Mouse (Mus musculus): Measurements from ENCODE around the gene Pcsk4. TPM values are rescaled to one million over a fixed set of nuclear protein-coding genes. Genes with fewer than 3 reads are reported as not detected.

The Pcsk4 gene
- 9.1 and 12.2 TPM in 2 replicates for polyA plus RNA-seq (2012; rRNA removed)

GRCm38 (mm10) chr10:80329273-80330081, at the start of gene Pcsk4, which contains the start of gene Reep6:
Gene Pcsk4 (minus strand): TSS chr10:80329498.
Gene Reep6 (plus strand): TSS chr10:80329953.
- WGBS: 4% methylated on average over 36 of the region's 36 CpGs
- Histone ChIP-seq H3K4me3 (ENCODE audit: insufficient read depth, low read depth, low read length) (peak within 1 kb of the TSS; percentile 46), H3K27ac (ENCODE audit: insufficient read depth, low read depth, low read length) (0 out of 2 replicates have a peak within 1 kb of the TSS, but pooled peaks have one; percentile 12), H3K27me3 (replicated peaks; ENCODE audit: control insufficient read depth, insufficient read depth, low read length) (no peaks in the 10 kb centered on the region), H3K36me3 (ENCODE audit: control insufficient read depth, insufficient read depth, low read length) (no peaks in the 10 kb centered on the region), H3K4me1 (ENCODE audit: control insufficient read depth, insufficient read depth, low read length) (peaks cover 5% of the 10 kb centered on the region; the same call in 1 of the 2 replicates)
- TF ChIP-seq POLR2A (IDR thresholded peaks at IDR 0.05; ENCODE audit: low read depth, low read length) (no peak), CTCF (conservative IDR thresholded peaks at IDR 0.05; ENCODE audit: insufficient read depth, insufficient read length, low read depth, low read length) (no peak)
- peak; percentile 98 for DNase-seq

- DNase-seq: no peak
- H3K36me3 ChIP-seq (ENCODE audit: control insufficient read depth, insufficient read depth, low read length): no peaks in the 10 kb centered on the region
Measured at GRCm38 (mm10) chr10:80377716-80378115, 48.4 kb upstream of the Pcsk4 start.

DNA sequence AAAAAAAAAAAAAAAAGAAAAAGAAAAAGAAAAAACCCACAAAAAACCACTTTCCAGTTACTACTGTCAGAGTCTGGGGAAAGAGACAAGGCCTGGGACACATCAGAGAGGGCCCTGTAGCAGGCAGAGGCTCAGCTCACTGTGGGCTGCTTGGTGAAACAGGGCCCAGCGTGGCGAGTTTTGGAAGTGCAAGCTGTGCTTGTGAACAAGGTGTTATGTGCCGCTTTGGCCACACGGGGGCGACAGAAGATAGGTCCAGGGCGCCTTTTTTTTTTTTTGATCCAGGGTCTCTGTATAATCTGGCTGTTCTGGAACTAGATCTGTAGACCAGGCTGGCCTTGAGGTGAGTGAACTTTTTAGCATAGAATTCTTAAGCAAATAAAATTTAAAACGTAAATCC, 46.9 kb upstream of the Pcsk4 start:
- Histone ChIP-seq H3K27ac (ENCODE audit: insufficient read depth, low read depth, low read length) (no peak overlapping the region), H3K4me3 (ENCODE audit: insufficient read depth, low read depth, low read length) (no peak overlapping the region), H3K4me1 (ENCODE audit: control insufficient read depth, insufficient read depth, low read length) (no peaks in the 10 kb centered on the region), H3K36me3 (ENCODE audit: control insufficient read depth, insufficient read depth, low read length) (no peaks in the 10 kb centered on the region), H3K27me3 (replicated peaks; ENCODE audit: control insufficient read depth, insufficient read depth, low read length) (no peaks in the 10 kb centered on the region)
- DNase-seq: peak; percentile 94
- TF ChIP-seq CTCF (conservative IDR thresholded peaks at IDR 0.05; ENCODE audit: insufficient read depth, insufficient read length, low read depth, low read length) (peak; percentile 92), POLR2A (IDR thresholded peaks at IDR 0.05; ENCODE audit: low read depth, low read length) (no peak)
- 2% methylated on average over 7 of the region's 7 CpGs for WGBS

More at GRCm38 (mm10) chr10:80377716-80378115, 48.4 kb upstream of the Pcsk4 start:
- Histone ChIP-seq H3K27ac (ENCODE audit: insufficient read depth, low read depth, low read length) (no peak overlapping the region), H3K27me3 (replicated peaks; ENCODE audit: control insufficient read depth, insufficient read depth, low read length) (no peaks in the 10 kb centered on the region), H3K4me1 (ENCODE audit: control insufficient read depth, insufficient read depth, low read length) (no peaks in the 10 kb centered on the region), H3K4me3 (ENCODE audit: insufficient read depth, low read depth, low read length) (no peak overlapping the region)
- TF ChIP-seq CTCF (conservative IDR thresholded peaks at IDR 0.05; ENCODE audit: insufficient read depth, insufficient read length, low read depth, low read length) (peak; percentile 45), POLR2A (IDR thresholded peaks at IDR 0.05; ENCODE audit: low read depth, low read length) (no peak)
- 49% methylated on average over 10 of the region's 10 CpGs for WGBS

DNA sequence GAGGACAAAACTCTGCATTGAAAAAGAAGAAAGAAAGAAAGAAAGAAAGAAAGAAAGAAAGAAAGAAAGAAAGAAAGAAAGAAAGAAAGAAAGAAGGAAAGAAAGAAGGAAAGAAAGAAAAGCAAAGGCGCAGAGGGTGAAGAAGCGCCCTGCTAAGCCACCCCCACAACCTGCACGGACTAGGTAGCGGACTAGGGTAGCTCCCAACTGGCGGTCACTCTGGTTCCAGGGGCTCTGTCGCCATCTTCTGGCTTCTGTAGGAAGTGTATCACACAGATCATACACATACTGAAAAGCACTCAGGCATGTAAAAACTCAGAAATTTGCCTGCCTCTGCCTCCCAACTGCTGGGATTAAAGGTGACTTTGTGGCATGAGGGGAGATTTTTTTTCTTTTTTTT, 44.8 kb upstream of the Pcsk4 start:
- no peaks in the 10 kb centered on the region for H3K27me3 ChIP-seq (replicated peaks; ENCODE audit: control insufficient read depth, insufficient read depth, low read length)
- peak; percentile 88 for DNase-seq

GRCm38 (mm10) chr10:80372706-80373105, 43.4 kb upstream of the Pcsk4 start:
- Histone ChIP-seq H3K4me3 (ENCODE audit: insufficient read depth, low read depth, low read length) (no peak overlapping the region), H3K4me1 (ENCODE audit: control insufficient read depth, insufficient read depth, low read length) (no peaks in the 10 kb centered on the region), H3K27me3 (replicated peaks; ENCODE audit: control insufficient read depth, insufficient read depth, low read length) (no peaks in the 10 kb centered on the region), H3K27ac (ENCODE audit: insufficient read depth, low read depth, low read length) (no peak overlapping the region), H3K36me3 (ENCODE audit: control insufficient read depth, insufficient read depth, low read length) (no peaks in the 10 kb centered on the region)
- 93% methylated on average over 6 of the region's 6 CpGs for WGBS
- TF ChIP-seq CTCF (conservative IDR thresholded peaks at IDR 0.05; ENCODE audit: insufficient read depth, insufficient read length, low read depth, low read length) (no peak), POLR2A (IDR thresholded peaks at IDR 0.05; ENCODE audit: low read depth, low read length) (no peak)
- no peak for DNase-seq

More for the DNA sequence above, 44.8 kb upstream of the Pcsk4 start:
- Histone ChIP-seq H3K36me3 (ENCODE audit: control insufficient read depth, insufficient read depth, low read length) (no peaks in the 10 kb centered on the region), H3K4me3 (ENCODE audit: insufficient read depth, low read depth, low read length) (no peak overlapping the region), H3K27ac (ENCODE audit: insufficient read depth, low read depth, low read length) (no peak overlapping the region), H3K4me1 (ENCODE audit: control insufficient read depth, insufficient read depth, low read length) (no peaks in the 10 kb centered on the region)
- TF ChIP-seq POLR2A (IDR thresholded peaks at IDR 0.05; ENCODE audit: low read depth, low read length) (no peak), CTCF (conservative IDR thresholded peaks at IDR 0.05; ENCODE audit: insufficient read depth, insufficient read length, low read depth, low read length) (peak; percentile 80)
- WGBS: 31% methylated on average over 6 of the region's 6 CpGs

GRCm38 (mm10) chr10:80371983-80372382, 42.7 kb upstream of the Pcsk4 start:
- no peak for TF ChIP-seq CTCF (conservative IDR thresholded peaks at IDR 0.05; ENCODE audit: insufficient read depth, insufficient read length, low read depth, low read length)
- no peak for TF ChIP-seq POLR2A (IDR thresholded peaks at IDR 0.05; ENCODE audit: low read depth, low read length)
- no peak overlapping the region for H3K4me3 ChIP-seq (ENCODE audit: insufficient read depth, low read depth, low read length)
- H3K36me3 ChIP-seq (ENCODE audit: control insufficient read depth, insufficient read depth, low read length): no peaks in the 10 kb centered on the region
- WGBS: 55% methylated on average over 9 of the region's 9 CpGs
- no peaks in the 10 kb centered on the region for H3K4me1 ChIP-seq (ENCODE audit: control insufficient read depth, insufficient read depth, low read length)
- no peak overlapping the region for H3K27ac ChIP-seq (ENCODE audit: insufficient read depth, low read depth, low read length)
- DNase-seq: no peak
- no peaks in the 10 kb centered on the region for H3K27me3 ChIP-seq (replicated peaks; ENCODE audit: control insufficient read depth, insufficient read depth, low read length)

DNA sequence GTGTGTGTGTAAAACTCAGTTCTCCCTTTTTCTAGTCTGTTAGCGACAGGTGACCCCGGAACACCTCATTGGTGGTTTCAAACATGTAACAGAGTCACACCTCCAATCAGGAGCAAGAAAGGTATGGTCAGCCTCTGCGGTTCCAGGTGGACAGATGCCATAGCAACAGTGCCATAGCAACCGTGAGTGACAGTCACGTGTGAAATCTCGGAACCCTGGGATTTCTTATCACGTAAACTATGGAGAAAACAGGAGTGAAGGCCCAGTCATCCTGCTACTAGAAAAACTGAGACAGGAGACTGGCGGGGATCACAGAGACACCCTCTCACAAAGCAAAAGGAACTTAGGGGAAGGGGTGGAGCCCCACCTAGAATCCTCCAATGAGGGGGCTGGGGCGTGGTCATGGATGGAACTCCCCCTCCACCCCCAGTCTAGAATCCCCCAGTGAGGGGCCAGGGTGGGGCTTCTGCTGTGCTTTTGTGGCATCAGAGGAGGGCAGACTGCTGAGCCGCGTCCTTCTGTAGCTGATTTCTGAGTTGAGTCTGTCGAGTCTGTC, 42.2 kb upstream of the Pcsk4 start:
- Histone ChIP-seq H3K27me3 (replicated peaks; ENCODE audit: control insufficient read depth, insufficient read depth, low read length) (no peaks in the 10 kb centered on the region), H3K27ac (ENCODE audit: insufficient read depth, low read depth, low read length) (no peak overlapping the region), H3K36me3 (ENCODE audit: control insufficient read depth, insufficient read depth, low read length) (no peaks in the 10 kb centered on the region), H3K4me3 (ENCODE audit: insufficient read depth, low read depth, low read length) (no peak overlapping the region), H3K4me1 (ENCODE audit: control insufficient read depth, insufficient read depth, low read length) (no peaks in the 10 kb centered on the region)
- no peak for TF ChIP-seq CTCF (conservative IDR thresholded peaks at IDR 0.05; ENCODE audit: insufficient read depth, insufficient read length, low read depth, low read length)
- no peak for TF ChIP-seq POLR2A (IDR thresholded peaks at IDR 0.05; ENCODE audit: low read depth, low read length)
- DNase-seq: peak; percentile 69
- 7% methylated on average over 12 of the region's 12 CpGs for WGBS
